Mouse (Mus musculus) ES-E14 (cell line): ENCODE measurements at regions not wholly inside any gene's neighbourhood (a gene's known extent, or its start where the extent isn't known, plus 50 kb on each side); places are given as distances from the start of the nearest gene placed in this dataset.

Experiments used
- DNase-seq: peaks from one replicate; pipeline ENCODE4 v3.0.0-alpha.2; 2013; ENCODE audit warnings: low read depth, low spot score
- H3K27ac ChIP-seq: 2 replicates; pipeline ENCODE4 v1.5.1; 2012; ENCODE audit warnings: low read depth, mild to moderate bottlenecking, low read length, moderate library complexity, mixed read lengths; ENCODE audit not compliant: poor library complexity, insufficient read depth, severe bottlenecking
- H3K36me3 ChIP-seq: 2 replicates; pipeline ENCODE4 v1.6.1; 2012; ENCODE audit warnings: mild to moderate bottlenecking, low read length, moderate library complexity, mixed read lengths; ENCODE audit not compliant: control insufficient read depth, poor library complexity, insufficient read depth, severe bottlenecking
- H3K4me1 ChIP-seq, 2 experiments: fragments of 150-350 bp in 1 of 2; sonication (generic) in 1 of 2; 2 replicates each; pipeline ENCODE4 v1.6.1; 2012; ENCODE audit warnings: low read length in 2 of 2, mild to moderate bottlenecking in 1 of 2, mixed read lengths in 1 of 2; ENCODE audit not compliant: control insufficient read depth in 2 of 2, insufficient read depth in 2 of 2, poor library complexity in 1 of 2
- H3K4me3 ChIP-seq, 2 experiments: fragments of 150-350 bp in 1 of 2; sonication (generic) in 1 of 2; 2 replicates each; pipeline ENCODE4 v1.5.1; 2012; ENCODE audit warnings: low read length in 2 of 2, low read depth in 1 of 2, mild to moderate bottlenecking in 1 of 2, mixed read lengths in 1 of 2; ENCODE audit not compliant: insufficient read depth in 1 of 2, poor library complexity in 1 of 2, severe bottlenecking in 1 of 2
- H3K9ac ChIP-seq: 2 replicates; pipeline ENCODE4 v1.6.1; 2012; ENCODE audit warnings: low read depth, mild to moderate bottlenecking, low read length, mixed read lengths; ENCODE audit not compliant: poor library complexity, insufficient read depth, severe bottlenecking
- H3K9me3 ChIP-seq: fragments of 150-350 bp; sonication (generic); 2 replicates; pipeline ENCODE4 v1.6.1; 2012; ENCODE audit warnings: low read depth, mild to moderate bottlenecking, low read length; ENCODE audit not compliant: control insufficient read depth, insufficient read depth
- CHD2 ChIP-seq: IDR thresholded peaks from 2 replicates; pipeline ENCODE4 v1.6.1; 2014; ENCODE audit warnings: mild to moderate bottlenecking, low read depth, low read length, inconsistent platforms
- HCFC1 ChIP-seq: IDR thresholded peaks from 2 replicates; pipeline ENCODE4 v1.6.1; 2012; ENCODE audit warnings: low read length, inconsistent platforms, borderline replicate concordance; ENCODE audit not compliant: insufficient read depth
- MAFK ChIP-seq: IDR thresholded peaks from 2 replicates; pipeline ENCODE4 v1.6.1; 2014; ENCODE audit warnings: mild to moderate bottlenecking, low read depth, low read length, inconsistent platforms; ENCODE audit not compliant: insufficient read depth
- ZC3H11A ChIP-seq: IDR thresholded peaks from 2 replicates; pipeline ENCODE4 v1.6.1; 2012; ENCODE audit warnings: low read depth, mild to moderate bottlenecking, inconsistent platforms, low read length, borderline replicate concordance
- ZNF384 ChIP-seq: IDR thresholded peaks from 2 replicates; pipeline ENCODE4 v1.6.1; 2012; ENCODE audit warnings: low read depth, low read length, inconsistent platforms
- in situ Hi-C, 2 experiments: fragments of 600-800 bp; cut with MboI; formaldehyde crosslinking; loops; one replicate each; pipeline ENCODE4 v1.15.1; 2025; ENCODE audit warnings: low sequenced_read_pairs in 2 of 2, inconsistent platforms in 1 of 2; ENCODE audit not compliant: unreplicated experiment in 2 of 2

- Histone ChIP-seq H3K36me3 (no peaks in the 10 kb centered on the region), H3K4me3 (no peak overlapping the region), H3K9ac (no peak overlapping the region), H3K9me3 (no peaks in the 10 kb centered on the region), H3K27ac (no peak overlapping the region), H3K4me1 (no peaks in the 10 kb centered on the region)
- no peak for TF ChIP-seq MAFK
- DNase-seq: no peak
- in situ Hi-C loops: no loop called here
Observed at GRCm38 (mm10) chr5:73775775-73776548, 124.8 kb downstream of the Spata18 start.

DNA sequence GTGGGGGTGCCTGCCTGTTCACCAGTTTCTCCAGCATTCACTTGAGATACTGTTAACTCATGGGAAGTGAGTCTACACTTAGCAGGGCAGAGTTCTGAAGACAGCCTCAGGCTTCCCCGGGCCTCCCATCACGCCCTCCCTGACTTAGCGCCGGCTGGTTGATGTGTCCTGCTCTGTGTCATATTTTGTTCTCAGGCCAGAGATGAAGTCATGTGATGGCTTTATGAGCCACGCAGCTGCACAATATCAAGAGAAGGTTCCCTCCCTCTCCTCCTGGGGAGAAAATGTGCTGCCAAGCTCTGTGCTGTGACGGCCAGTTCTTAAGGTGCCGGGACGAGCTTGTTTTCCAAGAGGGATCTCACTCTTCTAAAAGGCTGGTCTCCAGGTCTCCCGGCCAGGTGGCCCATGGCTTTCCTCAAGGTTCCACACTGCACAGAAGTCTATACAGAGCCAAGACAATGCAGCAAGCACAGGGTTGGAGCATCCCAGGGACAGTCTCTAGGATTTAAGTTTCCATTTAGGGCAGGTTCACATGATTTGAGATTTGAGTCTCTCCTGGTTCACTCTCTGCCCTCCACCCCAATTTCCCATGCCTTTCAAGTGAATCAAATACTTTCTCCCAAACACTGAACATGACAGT is 126.2 kb downstream of the Spata18 start:
- Histone ChIP-seq H3K4me1 (no peaks in the 10 kb centered on the region), H3K9ac (no peak overlapping the region), H3K27ac (no peak overlapping the region), H3K9me3 (no peaks in the 10 kb centered on the region), H3K4me3 (no peak overlapping the region), H3K36me3 (no peaks in the 10 kb centered on the region)
- DNase-seq: no peak
- TF ChIP-seq MAFK: no peak
- no peak for TF ChIP-seq CHD2
- no peak for TF ChIP-seq HCFC1
- no peak for TF ChIP-seq ZC3H11A
- TF ChIP-seq ZNF384: no peak
- in situ Hi-C loops: no loop called here

DNA sequence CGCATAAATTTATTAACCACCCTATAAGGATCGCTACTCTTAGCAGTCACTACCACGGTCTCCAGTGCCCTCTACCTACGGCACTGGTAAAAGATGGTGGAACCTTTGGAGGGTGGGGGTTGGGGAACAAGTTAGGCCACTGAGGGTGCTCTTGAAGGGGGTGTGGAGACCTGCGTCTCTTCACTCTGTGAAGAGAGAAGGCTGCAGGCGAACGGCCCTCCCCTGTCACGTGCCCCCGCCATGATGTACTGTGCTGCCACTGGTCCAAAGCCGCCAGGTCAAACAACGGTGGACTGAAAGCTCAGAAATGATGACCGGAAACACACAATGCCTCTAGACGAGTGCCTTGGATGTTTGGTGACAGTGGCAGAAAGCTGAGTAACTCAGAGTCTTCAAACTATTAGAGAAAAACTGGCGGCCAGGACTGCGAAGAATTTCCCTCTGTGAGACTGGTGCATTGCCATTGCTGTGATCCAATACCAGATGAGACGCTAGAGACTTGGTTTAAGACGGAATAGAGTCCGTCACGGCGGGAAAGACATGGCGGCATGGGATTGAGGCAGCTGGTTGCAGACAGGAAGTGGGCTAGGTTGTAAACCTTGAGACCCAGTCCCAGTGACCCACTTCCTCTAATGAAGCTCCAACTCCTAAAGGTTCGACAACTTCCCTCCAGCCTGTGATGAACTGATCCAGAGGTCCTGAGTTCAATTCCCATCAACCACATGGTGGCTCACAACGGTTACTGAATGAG is 130.2 kb downstream of the Spata18 start:
- no peak overlapping the region for H3K27ac ChIP-seq
- in situ Hi-C loops: no loop called here

DNA sequence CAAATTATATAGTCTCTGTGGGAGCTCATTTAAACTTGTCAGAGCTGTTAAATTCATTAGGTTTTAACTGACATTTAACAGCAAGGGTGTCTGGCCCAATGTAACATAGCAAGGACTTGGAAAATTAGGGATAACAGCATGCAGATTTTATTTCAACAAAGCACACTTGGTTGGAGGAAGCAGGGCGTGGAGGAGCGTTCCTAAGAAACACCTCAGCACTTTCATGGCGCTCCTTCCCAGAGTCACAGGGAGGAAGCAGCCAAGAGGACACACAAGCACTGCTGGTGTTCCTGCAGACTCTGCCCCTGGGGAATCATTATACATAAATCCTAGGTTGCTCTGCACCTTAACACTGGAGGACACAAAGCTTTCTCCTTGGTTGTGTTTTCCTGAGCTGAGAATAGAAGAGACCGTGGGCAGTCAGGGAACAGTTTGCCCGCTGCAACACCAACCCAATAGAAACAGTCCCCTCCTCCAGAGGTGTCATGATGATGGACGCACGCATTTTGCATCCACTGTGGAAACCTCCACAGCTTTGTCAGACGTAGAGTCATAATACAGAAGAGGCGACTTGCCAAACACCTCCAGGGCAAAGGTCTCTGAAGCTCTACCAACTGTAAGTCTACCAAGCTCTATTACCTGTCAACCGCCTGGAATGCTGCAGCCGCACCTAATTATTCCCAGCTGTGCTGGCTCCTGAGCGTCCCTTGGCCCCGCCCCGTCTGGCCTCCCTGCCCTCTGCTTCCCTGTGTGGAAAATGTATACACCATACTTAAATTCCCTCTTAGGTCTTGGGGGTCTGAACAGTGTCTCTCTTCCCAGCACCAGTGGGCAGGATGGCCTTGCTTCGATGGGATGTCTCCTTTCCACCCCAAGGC is 131.3 kb downstream of the Spata18 start:
- TF ChIP-seq HCFC1 (no peak), MAFK (no peak), ZC3H11A (no peak), CHD2 (no peak), ZNF384 (no peak)
- no peak overlapping the region for H3K9ac ChIP-seq
- H3K9me3 ChIP-seq: no peaks in the 10 kb centered on the region
- no peaks in the 10 kb centered on the region for H3K4me1 ChIP-seq
- H3K27ac ChIP-seq: no peak overlapping the region
- in situ Hi-C loops: no loop called here
- no peak overlapping the region for H3K4me3 ChIP-seq
- DNase-seq: no peak
- H3K36me3 ChIP-seq: no peaks in the 10 kb centered on the region

More for the DNA sequence above, 130.2 kb downstream of the Spata18 start:
- no peaks in the 10 kb centered on the region for H3K36me3 ChIP-seq
- DNase-seq: no peak
- TF ChIP-seq ZC3H11A (no peak), MAFK (no peak), HCFC1 (no peak), ZNF384 (no peak), CHD2 (no peak)
- no peaks in the 10 kb centered on the region for H3K9me3 ChIP-seq
- H3K9ac ChIP-seq: no peak overlapping the region
- no peak overlapping the region for H3K4me3 ChIP-seq
- H3K4me1 ChIP-seq: no peaks in the 10 kb centered on the region
